Mouse (Mus musculus) frontal cortex, postnatal 10 days (tissue): ENCODE measurements around the gene Ankrd9.

ENCODE experiments used
- DNase-seq, 2 experiments: peaks; one replicate each; pipeline ENCODE4 v3.0.0; 2022; ENCODE audit warnings: low spot score in 2 of 2, mixed read lengths in 1 of 2

Ankrd9 gene

DNA sequence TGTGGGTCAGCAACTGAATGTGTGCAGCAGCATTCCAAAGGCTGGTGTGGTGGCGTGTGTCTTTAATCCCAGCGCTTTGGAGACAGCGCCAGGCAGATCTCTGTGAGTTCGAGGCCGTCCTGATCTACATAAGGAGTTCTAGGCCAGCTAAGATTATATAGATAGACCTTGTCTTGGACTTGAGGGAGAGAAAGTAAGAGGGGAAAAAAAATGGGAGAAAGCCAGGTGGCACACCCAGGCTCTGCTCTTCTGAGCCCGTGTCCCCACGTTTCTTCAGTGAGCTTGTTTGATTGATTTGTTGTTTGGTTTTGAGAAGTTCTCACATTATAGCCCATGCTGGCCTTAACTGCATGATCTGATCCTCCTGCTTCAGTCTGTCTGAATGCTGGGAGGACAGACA lies 11.7 kb upstream of the Ankrd9 start:
- DNase-seq = no peak

DNA sequence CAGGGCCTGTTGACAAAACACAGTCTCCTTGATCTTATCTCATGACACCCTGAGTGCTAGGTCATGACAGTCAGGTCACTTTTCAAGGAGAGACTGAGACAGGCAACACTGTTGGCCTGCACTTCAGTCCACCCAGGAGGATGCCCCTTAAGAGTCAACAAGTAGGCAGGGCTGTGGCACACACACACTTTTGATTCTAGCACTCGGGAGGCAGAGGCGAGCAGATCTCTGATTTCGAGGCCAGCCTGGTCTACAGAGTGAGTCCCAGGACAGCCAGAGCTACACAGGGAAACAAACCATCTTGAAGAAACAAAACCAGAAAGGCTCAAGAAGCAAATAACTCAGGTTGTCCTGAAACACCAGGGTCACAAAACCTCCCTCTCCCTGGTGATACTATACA lies 10.6 kb upstream of the Ankrd9 start:
- DNase-seq = no peak

GRCm38 (mm10) chr12:110986536-110987425 lies 7.9 kb upstream of the Ankrd9 start:
- no peak for DNase-seq

DNA sequence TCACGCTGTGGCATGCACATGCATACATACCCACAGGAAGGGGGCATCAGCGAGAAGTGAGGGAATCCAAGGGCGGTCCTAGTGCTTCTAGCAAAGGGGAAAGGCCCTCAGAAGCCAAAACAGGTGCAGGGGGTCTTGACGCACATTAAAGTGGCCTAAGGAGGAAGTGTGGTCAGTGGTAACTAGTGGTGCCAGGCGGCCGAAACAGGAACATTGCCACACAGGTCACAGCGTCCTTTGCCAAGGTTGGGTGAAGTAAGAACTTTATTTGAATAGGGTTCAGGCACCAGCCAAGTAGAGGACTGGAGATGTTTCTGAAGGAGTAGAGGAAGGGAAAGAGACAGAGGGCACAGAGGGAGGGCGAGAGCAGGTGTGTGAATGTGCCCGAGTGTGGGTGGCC lies 6.3 kb upstream of the Ankrd9 start:
- no peak for DNase-seq

- no peak for DNase-seq
These were observed 5.8 kb upstream of the Ankrd9 start for GRCm38 (mm10) chr12:110984598-110984997.

DNA sequence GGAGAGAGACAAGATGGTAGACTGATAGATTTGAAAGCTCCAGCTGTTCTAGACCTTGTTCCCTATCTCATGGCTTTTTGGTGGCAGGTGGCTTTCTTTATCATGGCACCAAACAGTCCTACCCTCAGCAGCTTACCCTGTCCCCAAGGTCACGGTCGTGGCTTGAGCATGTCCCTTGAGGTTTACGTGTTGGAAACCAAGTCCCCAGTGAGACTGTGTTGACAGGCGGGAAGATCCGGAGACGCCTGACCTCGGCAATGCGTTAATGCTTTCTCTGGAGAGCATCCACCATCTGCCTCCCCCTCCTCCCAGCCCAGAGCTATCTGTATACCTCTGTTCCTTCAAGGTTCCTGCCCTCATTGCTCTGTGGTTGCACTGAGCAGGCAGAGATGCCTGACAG lies 4.9 kb upstream of the Ankrd9 start:
- DNase-seq = no peak

- no peak for DNase-seq
These were observed 4.2 kb upstream of the Ankrd9 start for GRCm38 (mm10) chr12:110983083-110983482.

GRCm38 (mm10) chr12:110981736-110982135 lies 2.9 kb upstream of the Ankrd9 start:
- no peak for DNase-seq

- DNase-seq = no peak
These were observed 968 bp upstream of the Ankrd9 start for GRCm38 (mm10) chr12:110979808-110980207.

GRCm38 (mm10) chr12:110977896-110978606 lies 789 bp downstream of the Ankrd9 start:
- DNase-seq = no peak

DNA sequence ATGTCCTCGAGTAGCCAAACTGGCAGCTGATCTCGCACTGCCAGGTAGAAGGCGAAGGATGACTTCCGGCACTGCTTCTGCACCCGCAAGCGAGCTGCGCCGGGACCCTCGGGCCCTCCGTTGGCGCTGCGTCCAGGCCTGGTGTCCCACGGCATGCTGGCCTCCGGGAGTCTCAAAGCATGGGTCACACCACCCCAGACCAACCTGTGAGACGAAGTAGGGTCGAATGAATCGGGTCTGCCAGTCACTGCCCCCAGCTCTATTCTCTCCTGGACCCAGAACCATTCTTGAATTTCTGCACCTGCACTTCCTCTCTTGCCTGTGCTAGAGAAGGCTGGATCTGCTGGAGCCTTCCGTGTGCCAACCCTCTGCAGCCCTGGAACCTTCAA lies 1.5 kb downstream of the Ankrd9 start:
- no peak for DNase-seq

DNA sequence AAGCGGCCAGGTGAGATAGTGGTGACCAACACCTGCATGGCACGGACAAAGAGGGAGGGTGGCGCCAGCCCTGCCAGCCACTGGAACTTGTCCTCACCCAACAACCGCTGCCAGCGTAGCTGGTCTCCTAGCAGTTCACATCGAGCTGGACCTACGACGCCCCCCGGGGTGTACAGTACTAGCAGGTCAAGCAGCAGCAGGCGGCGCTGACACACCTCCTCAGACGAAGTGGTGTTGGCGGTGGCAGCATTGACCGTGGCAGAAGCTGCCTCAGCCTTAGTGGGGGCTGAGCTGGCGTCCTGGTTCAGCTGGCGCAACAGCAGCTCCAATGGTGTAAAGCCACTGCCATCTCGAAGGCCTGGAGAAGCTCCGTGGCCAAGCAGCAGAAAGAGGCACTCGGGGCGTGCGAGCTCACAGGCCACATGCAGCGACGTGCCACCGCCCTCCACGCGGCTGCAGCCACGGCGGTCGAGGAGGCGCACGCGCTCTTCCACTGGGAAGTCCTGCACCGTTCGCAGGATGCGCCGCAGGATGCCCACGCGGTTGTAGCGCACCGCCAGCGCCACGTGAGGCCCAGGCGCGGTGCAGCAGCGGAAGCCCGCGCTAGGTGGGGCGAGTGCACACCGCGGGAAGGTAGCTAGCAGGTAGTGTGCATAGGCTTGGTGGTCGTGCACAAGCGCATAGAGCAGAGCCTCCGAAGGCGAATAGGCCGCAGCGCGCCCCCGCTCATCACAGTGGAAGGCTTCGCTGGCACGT lies 2.1 kb downstream of the Ankrd9 start:
- no peak for DNase-seq

DNA sequence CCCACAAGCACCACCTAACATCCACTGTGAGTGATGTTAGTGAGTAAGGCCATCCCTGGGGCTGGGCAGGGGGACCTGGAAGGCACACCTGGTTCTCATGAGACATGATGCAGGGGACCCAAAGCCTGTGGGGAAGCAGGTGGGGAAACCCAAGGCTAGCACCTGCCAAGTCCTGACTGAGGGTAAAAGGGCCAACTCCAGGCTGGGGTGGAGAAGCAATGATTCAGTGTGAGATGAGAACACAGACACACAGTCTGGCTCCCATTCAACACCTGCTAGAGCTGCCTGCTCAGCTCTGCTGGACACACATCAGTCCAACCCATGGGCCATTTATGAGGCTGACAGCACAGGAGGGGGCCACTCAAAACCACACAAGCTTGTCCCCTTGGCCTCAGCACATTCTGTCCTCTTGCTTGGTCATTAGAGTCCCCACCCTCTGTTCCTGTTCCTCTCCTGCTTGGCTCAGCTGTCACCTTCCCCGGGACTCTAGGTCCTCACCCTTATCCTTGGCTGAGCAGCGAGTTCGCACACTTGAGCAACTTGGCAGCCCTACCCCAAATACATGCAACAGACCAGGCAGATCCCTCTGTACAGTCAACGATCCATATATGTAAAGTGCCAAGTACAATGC lies 2.9 kb downstream of the Ankrd9 start:
- no peak for DNase-seq

DNA sequence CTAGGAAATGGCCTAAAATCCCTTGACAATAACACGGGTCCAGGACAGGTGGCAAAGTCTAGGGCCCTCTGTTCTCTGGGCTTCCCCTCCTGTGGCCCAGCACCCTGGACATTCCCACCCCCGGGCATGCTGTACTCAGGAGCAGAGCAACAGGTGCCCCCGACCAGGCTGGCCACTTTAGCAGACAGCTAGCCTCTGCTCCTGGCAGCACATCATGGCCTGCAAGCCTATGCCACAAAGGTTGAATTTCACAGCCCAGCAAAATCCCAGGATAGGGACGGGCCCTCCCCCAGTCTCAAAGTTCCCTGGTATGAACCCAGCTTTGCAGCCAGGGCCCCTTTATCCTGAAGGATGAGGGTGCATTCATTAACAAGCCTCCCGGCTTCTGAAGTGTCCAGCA lies 3.5 kb downstream of the Ankrd9 start:
- DNase-seq = no peak

DNA sequence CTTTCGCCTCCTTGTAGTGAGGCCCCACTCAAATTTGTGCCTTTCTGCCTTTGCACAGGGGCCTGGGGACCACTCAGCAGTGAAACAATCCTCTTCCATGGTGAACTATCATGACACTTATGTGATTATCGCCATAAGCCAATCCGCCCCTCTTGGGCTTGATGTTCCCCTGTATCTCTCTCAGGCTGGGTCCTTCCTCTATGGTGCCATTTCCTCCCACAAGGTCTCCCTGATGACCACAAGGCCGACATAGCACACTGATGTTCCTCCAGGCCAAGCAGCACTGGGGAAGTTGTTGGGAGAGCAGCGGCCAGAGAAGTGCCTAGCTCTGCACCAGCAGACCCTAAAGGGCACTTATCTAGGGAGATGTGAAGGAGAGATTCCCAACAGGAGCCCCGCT lies 4.1 kb downstream of the Ankrd9 start:
- DNase-seq = no peak

GRCm38 (mm10) chr12:110974295-110974694 lies 4.5 kb downstream of the Ankrd9 start:
- DNase-seq = no peak

DNA sequence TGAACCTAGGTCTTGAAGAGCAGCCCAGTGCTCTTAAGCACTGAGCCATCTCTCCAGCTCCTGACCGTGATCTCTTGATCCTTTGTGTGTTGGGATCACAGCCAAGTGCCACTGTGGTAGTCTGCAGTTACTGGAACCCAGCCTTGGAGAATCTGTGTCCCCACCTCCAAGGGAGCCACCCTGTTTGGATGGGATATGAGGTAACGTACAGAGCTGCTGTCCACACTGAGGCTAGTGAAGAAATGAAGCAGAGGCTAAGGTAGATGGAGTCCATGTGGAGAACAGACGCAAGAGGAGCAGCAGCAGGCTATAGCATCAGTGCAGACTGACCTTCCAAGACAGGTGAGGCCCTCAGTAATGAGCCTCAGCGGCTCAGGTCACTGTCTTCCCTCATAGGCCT lies 5.0 kb downstream of the Ankrd9 start:
- no peak for DNase-seq

DNA sequence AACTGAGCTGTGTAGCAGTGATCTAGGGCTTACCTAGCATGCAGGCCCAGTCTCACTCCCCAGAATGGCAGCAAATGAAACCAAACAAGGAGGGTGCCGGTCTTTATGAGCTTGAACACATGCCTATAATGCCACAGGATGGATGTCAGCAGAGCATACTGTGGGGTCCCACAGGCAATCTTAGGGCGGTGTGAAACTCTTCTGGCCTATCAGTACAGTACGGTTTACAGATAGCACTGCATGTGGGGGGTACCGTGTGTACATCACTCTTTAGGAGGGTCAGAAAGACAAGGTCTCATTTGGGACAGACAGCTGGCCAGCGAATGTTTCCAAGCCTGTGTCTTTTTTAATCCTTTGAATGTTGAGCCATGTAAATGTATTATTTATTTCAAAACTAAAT lies 6.9 kb downstream of the Ankrd9 start:
- no peak for DNase-seq

GRCm38 (mm10) chr12:110970408-110970807 lies 8.4 kb downstream of the Ankrd9 start:
- no peak for DNase-seq

GRCm38 (mm10) chr12:110967146-110967545 lies 11.7 kb downstream of the Ankrd9 start:
- no peak for DNase-seq

- DNase-seq = no peak
These were observed 12.8 kb downstream of the Ankrd9 start for GRCm38 (mm10) chr12:110966079-110966478.

DNA sequence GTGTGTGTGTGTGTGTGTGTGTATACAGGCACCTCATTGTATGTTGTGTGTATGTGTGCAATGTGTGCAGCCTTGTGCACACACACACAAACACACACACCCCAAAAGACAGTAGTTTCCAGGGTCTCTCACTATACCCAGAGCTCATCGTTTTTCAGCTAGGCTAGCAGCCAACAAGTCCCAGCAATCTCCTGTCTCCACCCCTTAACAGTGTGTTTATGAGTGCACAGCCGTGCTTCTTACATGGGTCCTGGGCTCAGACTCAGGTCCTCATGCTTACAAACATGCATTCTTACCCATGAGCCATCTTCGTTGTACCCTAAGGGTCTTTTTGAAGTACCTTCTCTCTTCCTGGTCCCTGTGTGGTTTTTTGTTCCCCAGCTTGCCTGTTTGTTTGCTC lies 13.3 kb downstream of the Ankrd9 start:
- DNase-seq = no peak
